Mouse (Mus musculus) gastrocnemius, adult 8-10 months (tissue): Measurements from ENCODE around the gene Dcaf5. TPM values are rescaled to one million over a fixed set of nuclear protein-coding genes. Genes with fewer than 3 reads are reported as not detected.
"Not testable (repeated sequence)": the region's sequence is repeated elsewhere in the genome, so short reads cannot be mapped to it uniquely, and the experiment has no call there.

Source experiments
- DNase-seq, 2 experiments: peaks; one replicate each; pipeline ENCODE4 v3.0.0; 2022; ENCODE audit warnings: low spot score in 2 of 2
- total RNA-seq, 4 experiments: library from RNA; stranded (reverse); gene quantifications; 2 replicates each; pipeline ENCODE4 v1.2.4; 2022

The Dcaf5 gene
- total RNA-seq, result 10 to 100 TPM; 45.9 to 66.0 (median 50.9) TPM

GRCm38 (mm10) chr12:80436336-80436976, at the start of gene Dcaf5:
Gene Dcaf5, minus strand, starts transcription at chr12:80436601.
- DNase-seq, result peak; percentile 49 to 64

- no peak for DNase-seq
Measured at GRCm38 (mm10) chr12:80483397-80483796, 47.0 kb upstream of the Dcaf5 start.

DNA sequence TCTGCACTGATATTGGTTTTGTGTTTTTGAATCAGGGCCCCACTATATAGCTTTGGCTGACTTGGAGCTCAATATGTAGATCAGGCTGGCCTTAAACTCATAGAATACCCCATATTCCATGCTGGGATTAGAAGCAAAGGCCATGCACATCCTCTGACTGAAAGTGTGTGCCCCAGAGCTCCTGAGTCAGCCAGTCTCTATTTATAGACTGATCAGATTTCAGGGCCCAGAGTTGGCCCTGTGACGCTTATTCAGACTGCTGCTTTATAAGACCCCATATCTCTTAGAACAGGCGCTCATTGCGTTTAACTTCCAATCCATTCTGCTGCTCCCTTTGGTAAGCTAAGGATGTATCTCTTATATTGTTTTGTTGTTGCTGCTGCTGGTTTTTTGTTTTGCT, 43.6 kb upstream of the Dcaf5 start:
- DNase-seq, result peak in 1 of 2 experiments; percentile 35

DNA sequence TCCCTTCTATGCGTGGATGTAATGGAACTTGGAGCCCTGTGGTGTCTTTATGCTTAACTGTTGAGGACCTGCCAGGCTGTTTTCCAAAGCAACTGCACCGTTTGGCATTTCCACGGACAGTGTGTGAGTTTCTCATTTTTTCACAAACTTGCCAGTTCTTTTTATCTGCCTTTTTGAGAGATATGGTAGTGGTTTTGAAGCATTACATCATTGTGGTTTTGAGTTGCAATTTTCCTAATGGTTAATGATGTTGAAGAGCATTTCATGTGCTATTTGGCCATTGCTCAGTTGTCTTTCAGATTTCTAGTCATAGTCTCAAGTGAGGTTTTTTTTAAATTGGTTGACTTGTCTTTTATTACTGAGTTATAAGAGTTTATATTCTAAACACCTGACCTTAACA, 37.3 kb upstream of the Dcaf5 start:
- no peak for DNase-seq

GRCm38 (mm10) chr12:80471926-80472325, 35.5 kb upstream of the Dcaf5 start:
- DNase-seq, result peak in 1 of 2 experiments; percentile 26

GRCm38 (mm10) chr12:80470206-80470605, 33.8 kb upstream of the Dcaf5 start:
- peak; percentile 28 to 38 for DNase-seq

GRCm38 (mm10) chr12:80463666-80464269, 27.4 kb upstream of the Dcaf5 start:
- DNase-seq, result peak; percentile 10 to 32

GRCm38 (mm10) chr12:80462942-80463651, 26.7 kb upstream of the Dcaf5 start, which contains the start of gene Exd2:
Gene Exd2, plus strand, starts transcription at chr12:80463095.
- peak; percentile 82 to 90 for DNase-seq

- DNase-seq, result not testable (repeated sequence)
Measured at GRCm38 (mm10) chr12:80462292-80462896, 26.0 kb upstream of the Dcaf5 start.

DNA sequence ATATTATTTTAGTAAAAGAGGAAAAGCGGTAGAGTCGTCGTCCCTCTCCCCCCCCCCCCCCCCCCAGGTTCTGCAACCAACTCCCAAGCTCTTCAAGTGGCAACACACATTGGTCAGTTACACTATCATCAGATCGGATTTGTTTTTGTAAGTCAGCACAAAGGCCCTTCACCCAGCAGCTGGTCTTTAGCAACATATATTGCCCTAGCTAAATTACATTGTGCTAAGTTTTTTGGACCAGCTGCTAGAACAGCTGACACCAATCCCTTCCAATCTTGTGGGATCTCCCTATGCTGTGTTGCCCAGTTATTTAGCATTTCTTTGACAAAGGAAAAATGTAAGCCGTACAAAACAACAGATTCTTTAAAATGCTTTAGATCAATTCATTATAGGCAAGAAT, 21.6 kb upstream of the Dcaf5 start:
- no peak for DNase-seq

- DNase-seq, result no peak
Measured at GRCm38 (mm10) chr12:80453506-80453905, 17.1 kb upstream of the Dcaf5 start.

DNA sequence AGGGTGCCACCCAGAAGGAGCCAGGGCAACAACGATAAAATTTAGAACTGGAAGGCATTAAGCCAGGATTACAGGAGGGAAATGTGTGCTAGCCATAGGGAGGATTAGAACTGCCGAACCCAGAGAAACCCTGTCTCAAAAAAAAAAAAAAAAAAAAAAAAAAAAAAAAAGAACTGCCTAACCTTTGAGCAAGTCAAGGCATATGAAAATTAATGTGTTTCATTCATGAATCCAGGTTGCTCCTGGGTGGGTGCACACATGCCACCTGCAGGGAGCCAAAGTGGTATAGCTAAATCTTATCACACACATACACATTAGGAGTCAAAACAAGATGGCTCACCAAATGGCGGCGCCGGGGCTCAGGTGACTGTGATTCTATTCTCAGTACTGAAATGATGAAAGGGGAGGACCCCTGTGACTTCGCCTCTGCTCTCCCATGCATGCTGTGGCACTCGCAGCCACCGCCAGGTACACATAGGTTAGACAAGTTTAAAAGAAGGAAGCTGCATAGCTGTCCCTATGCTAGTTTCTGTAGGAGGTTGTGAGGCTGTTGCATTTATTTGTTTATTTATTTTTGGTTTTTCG, 8.2 kb upstream of the Dcaf5 start:
- DNase-seq, result no peak

GRCm38 (mm10) chr12:80440957-80441356, 4.6 kb upstream of the Dcaf5 start:
- DNase-seq, result no peak

GRCm38 (mm10) chr12:80437051-80437675, 762 bp upstream of the Dcaf5 start:
- DNase-seq, result no peak

DNA sequence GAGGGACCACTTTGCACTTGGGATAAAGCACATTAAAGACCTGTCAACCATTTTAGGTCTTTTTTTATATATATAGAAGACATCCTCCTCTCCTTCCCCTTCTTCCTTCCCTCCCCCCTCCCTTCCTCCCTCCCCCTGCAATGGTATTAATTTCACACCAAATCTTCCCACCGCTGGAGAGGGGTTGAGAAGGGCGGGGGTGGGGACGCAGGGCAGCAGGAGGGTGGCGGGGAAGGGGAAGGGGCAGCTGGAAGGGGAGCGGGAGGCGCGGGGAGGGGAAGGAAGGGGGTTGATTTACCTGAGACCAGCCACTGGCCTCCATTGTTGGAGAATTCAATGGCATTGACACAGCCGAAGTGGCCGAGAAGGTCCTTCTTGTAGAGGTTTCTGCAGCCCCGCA, 514 bp downstream of the Dcaf5 start:
- no peak for DNase-seq

DNA sequence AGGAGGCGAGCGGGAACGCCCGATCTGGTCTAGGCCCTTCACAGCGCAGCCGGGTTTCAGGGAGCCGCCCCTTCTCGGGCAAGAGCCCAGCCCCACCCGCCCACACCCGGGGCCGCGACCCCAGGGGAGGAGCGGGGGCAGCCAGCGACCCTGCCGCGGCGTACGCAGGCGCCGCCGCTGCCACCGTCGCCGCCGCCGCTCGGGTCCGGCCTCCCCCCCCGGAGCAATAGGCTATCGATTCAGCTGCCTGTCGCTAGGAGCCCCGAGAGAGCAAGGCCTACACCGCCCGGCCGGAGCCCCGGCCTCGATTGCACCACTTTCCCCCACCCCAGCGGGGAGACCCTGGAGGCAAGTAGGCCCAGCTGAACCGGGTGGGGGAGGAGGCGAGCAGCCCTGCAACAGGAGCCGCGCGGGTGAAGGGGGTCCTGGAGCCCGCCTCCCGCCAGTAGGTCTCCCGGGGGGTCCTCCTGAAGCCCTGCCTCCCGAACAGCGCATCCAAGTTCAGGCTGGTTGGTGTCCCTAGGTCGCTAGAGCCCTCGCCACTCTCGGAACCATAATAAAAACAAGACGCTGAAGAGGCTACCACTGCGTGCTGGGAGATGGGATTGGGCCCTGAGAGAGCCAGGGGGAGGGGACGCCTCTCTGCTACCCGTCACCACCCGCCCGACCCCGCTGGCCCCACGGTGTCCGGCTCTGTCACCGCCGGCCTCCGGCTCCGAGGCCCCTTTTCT, 1.3 kb downstream of the Dcaf5 start:
- DNase-seq, result peak; percentile 33 to 63

DNA sequence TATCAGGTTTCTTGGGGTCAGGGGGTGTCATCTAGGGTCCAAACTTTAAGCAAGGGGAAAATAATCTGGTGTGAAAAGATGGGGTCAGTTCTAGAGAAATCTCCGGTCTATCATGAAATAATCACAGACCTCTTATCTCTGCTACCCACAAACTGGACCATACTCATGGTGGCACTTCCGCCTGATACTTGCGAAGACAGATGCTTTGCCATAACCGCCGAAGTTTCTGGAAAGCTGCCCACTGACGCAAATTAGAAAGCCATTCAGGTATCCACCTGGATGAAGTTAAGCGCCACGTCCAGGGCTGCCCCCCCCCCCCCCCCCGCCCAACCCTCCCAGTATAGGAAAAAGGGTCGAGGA, 1.8 kb downstream of the Dcaf5 start:
- DNase-seq, result no peak

GRCm38 (mm10) chr12:80433266-80433665, 3.1 kb downstream of the Dcaf5 start:
- DNase-seq, result no peak

- no peak for DNase-seq
Measured at GRCm38 (mm10) chr12:80427683-80428082, 8.7 kb downstream of the Dcaf5 start.

- DNase-seq, result no peak
Measured at GRCm38 (mm10) chr12:80415100-80415499, 21.3 kb downstream of the Dcaf5 start.

DNA sequence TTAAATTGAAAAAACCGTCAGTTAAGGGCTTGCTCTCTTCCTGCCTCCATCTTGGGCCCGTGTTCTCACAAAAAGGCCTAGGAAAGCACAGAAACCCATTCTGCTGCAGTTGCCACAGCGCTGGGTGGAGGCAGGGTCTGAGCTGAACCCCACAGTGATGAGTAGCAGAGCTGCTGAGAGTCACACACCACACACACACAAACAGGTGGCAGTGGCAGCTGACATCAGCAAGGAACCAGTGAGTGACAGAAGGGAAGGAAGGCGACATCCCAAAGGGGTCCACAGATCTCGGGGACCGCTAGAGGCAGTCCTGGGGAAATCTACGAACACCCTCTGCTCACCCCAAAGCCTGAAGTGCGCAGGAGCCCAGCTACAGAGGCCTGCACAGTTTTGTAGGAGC, 25.5 kb downstream of the Dcaf5 start:
- no peak for DNase-seq
